Mouse (Mus musculus) E14TG2a.4 (cell line): ENCODE measurements at regions not wholly inside any gene's neighbourhood (a gene's known extent, or its start where the extent isn't known, plus 50 kb on each side); places are given as distances from the start of the nearest gene placed in this dataset.

Source experiments
- H3K27me3 ChIP-seq: 2 replicates; pipeline ENCODE4 v1.6.1; 2014; ENCODE audit warnings: low read length, control low read depth; ENCODE audit not compliant: insufficient read depth
- H3K36me3 ChIP-seq: 2 replicates; pipeline ENCODE4 v1.6.1; 2014; ENCODE audit warnings: low read length, control low read depth; ENCODE audit not compliant: insufficient read depth
- H3K4me1 ChIP-seq: replicated peaks from 2 replicates; pipeline ENCODE4 v1.6.1; 2014; ENCODE audit warnings: low read depth, low read length, control low read depth
- H3K4me3 ChIP-seq: replicated peaks from 2 replicates; pipeline ENCODE4 v1.5.1; 2014; ENCODE audit warnings: mild to moderate bottlenecking, low read length
- H3K9me3 ChIP-seq: 2 replicates; pipeline ENCODE4 v1.6.1; 2014; ENCODE audit warnings: low read length, control low read depth
- CTCF ChIP-seq: conservative IDR thresholded peaks from 2 replicates; pipeline ENCODE4 v1.5.1; 2014; ENCODE audit warnings: low read length
- NANOG ChIP-seq: IDR thresholded peaks from 2 replicates; pipeline ENCODE4 v1.6.1; 2014; ENCODE audit warnings: borderline replicate concordance, low read length, mixed read lengths
- POU5F1 ChIP-seq: IDR thresholded peaks from 2 replicates; pipeline ENCODE4 v1.6.1; 2014; ENCODE audit warnings: low read length, borderline replicate concordance

GRCm38 (mm10) chrX:99293967-99294366, 158.0 kb downstream of the Efnb1 start:
- Histone ChIP-seq H3K9me3 (no peaks in the 10 kb centered on the region), H3K4me3 (no peak overlapping the region), H3K4me1 (no peaks in the 10 kb centered on the region; the same call in 1 of the 2 replicates), H3K36me3 (no peaks in the 10 kb centered on the region), H3K27me3 (peaks cover 20% of the 10 kb centered on the region)
- no peak for TF ChIP-seq CTCF
- TF ChIP-seq NANOG: no peak
- no peak for TF ChIP-seq POU5F1

- no peak for TF ChIP-seq NANOG
- TF ChIP-seq CTCF: no peak
- no peak for TF ChIP-seq POU5F1
- peaks cover 30% of the 10 kb centered on the region for H3K27me3 ChIP-seq
- H3K36me3 ChIP-seq: no peaks in the 10 kb centered on the region
- H3K4me3 ChIP-seq: no peak overlapping the region
- no peaks in the 10 kb centered on the region; the same call in 1 of the 2 replicates for H3K4me1 ChIP-seq
- H3K9me3 ChIP-seq: no peaks in the 10 kb centered on the region
Measured at GRCm38 (mm10) chrX:99292758-99293157, 156.8 kb downstream of the Efnb1 start.

- Histone ChIP-seq H3K4me1 (no peaks in the 10 kb centered on the region; the same call in 1 of the 2 replicates), H3K36me3 (no peaks in the 10 kb centered on the region), H3K9me3 (no peaks in the 10 kb centered on the region), H3K4me3 (no peak overlapping the region), H3K27me3 (peaks cover 37% of the 10 kb centered on the region)
- TF ChIP-seq POU5F1 (no peak), CTCF (no peak), NANOG (no peak)
Measured at GRCm38 (mm10) chrX:99291965-99292364, 156.0 kb downstream of the Efnb1 start.

- no peaks in the 10 kb centered on the region for H3K36me3 ChIP-seq
- no peak for TF ChIP-seq NANOG
- no peak for TF ChIP-seq POU5F1
- no peak for TF ChIP-seq CTCF
- no peaks in the 10 kb centered on the region; the same call in 1 of the 2 replicates for H3K4me1 ChIP-seq
- H3K4me3 ChIP-seq: no peak overlapping the region
- H3K27me3 ChIP-seq: peaks cover 41% of the 10 kb centered on the region
- no peaks in the 10 kb centered on the region for H3K9me3 ChIP-seq
Measured at GRCm38 (mm10) chrX:99291423-99291963, 155.6 kb downstream of the Efnb1 start.

GRCm38 (mm10) chrX:99287988-99288387, 152.1 kb downstream of the Efnb1 start:
- Histone ChIP-seq H3K9me3 (no peaks in the 10 kb centered on the region), H3K27me3 (peaks cover 29% of the 10 kb centered on the region), H3K4me1 (peaks cover 10% of the 10 kb centered on the region; the same call in 1 of the 2 replicates), H3K4me3 (no peak overlapping the region), H3K36me3 (no peaks in the 10 kb centered on the region)
- TF ChIP-seq CTCF (no peak), NANOG (no peak), POU5F1 (no peak)

GRCm38 (mm10) chrX:99286876-99287275, 150.9 kb downstream of the Efnb1 start:
- no peaks in the 10 kb centered on the region for H3K9me3 ChIP-seq
- H3K4me1 ChIP-seq: peaks cover 10% of the 10 kb centered on the region; the same call in 1 of the 2 replicates
- peaks cover 29% of the 10 kb centered on the region for H3K27me3 ChIP-seq
- H3K36me3 ChIP-seq: no peaks in the 10 kb centered on the region
- no peak overlapping the region for H3K4me3 ChIP-seq
- TF ChIP-seq CTCF: no peak
- TF ChIP-seq POU5F1: no peak
- no peak for TF ChIP-seq NANOG

- peaks cover 27% of the 10 kb centered on the region for H3K27me3 ChIP-seq
- TF ChIP-seq POU5F1 (no peak), CTCF (no peak), NANOG (no peak)
- H3K36me3 ChIP-seq: no peaks in the 10 kb centered on the region
- H3K4me1 ChIP-seq: peaks cover 19% of the 10 kb centered on the region
- H3K4me3 ChIP-seq: no peak overlapping the region
- H3K9me3 ChIP-seq: no peaks in the 10 kb centered on the region
Measured at GRCm38 (mm10) chrX:99285611-99286010, 149.7 kb downstream of the Efnb1 start.

- H3K4me1 ChIP-seq: peaks cover 20% of the 10 kb centered on the region
- no peak overlapping the region for H3K4me3 ChIP-seq
- H3K27me3 ChIP-seq: no peaks in the 10 kb centered on the region
- no peaks in the 10 kb centered on the region for H3K9me3 ChIP-seq
- H3K36me3 ChIP-seq: no peaks in the 10 kb centered on the region
- TF ChIP-seq NANOG: no peak
- TF ChIP-seq POU5F1: no peak
- TF ChIP-seq CTCF: no peak
Measured at GRCm38 (mm10) chrX:99280991-99281390, 145.1 kb downstream of the Efnb1 start.

GRCm38 (mm10) chrX:99280543-99280942, 144.6 kb downstream of the Efnb1 start:
- H3K27me3 ChIP-seq: no peaks in the 10 kb centered on the region
- no peaks in the 10 kb centered on the region for H3K36me3 ChIP-seq
- no peak overlapping the region for H3K4me3 ChIP-seq
- TF ChIP-seq NANOG: no peak
- TF ChIP-seq POU5F1: no peak
- TF ChIP-seq CTCF: no peak
- peaks cover 15% of the 10 kb centered on the region; the same call in 1 of the 2 replicates for H3K4me1 ChIP-seq
- no peaks in the 10 kb centered on the region for H3K9me3 ChIP-seq
